Mouse (Mus musculus) neural tube, embryonic 11.5 days (tissue): ENCODE measurements around the gene Slc25a23. TPM values are rescaled to one million over a fixed set of nuclear protein-coding genes. Genes with fewer than 3 reads are reported as not detected.

Experiments used
- ATAC-seq: fragments of 200-750 bp; cut with Nextera tagmentation; 2 replicates; pipeline ENCODE4 v1.8.0; 2017; ENCODE audit warnings: moderate number of reproducible peaks, mild to moderate bottlenecking, moderate TSS enrichment, moderate library complexity; ENCODE audit not compliant: insufficient read depth, low FRiP score, low TSS enrichment
- DNase-seq: peaks from one replicate; pipeline ENCODE4 v3.0.0-alpha.2; 2015; ENCODE audit warnings: low spot score
- H3K27ac ChIP-seq: fragments of 300-500 bp; sonication (generic); 2 replicates; pipeline ENCODE4 v1.5.1; 2014; ENCODE audit warnings: low read depth, mild to moderate bottlenecking, low read length
- H3K27me3 ChIP-seq: fragments of 300-500 bp; sonication (generic); 2 replicates; pipeline ENCODE4 v1.6.1; 2014; ENCODE audit warnings: mild to moderate bottlenecking, low read length, mixed read lengths; ENCODE audit not compliant: control insufficient read depth, insufficient read depth
- H3K36me3 ChIP-seq: fragments of 300-500 bp; sonication (generic); 2 replicates; pipeline ENCODE4 v1.6.1; 2014; ENCODE audit warnings: mild to moderate bottlenecking, low read length, moderate library complexity, mixed read lengths; ENCODE audit not compliant: control insufficient read depth, insufficient read depth
- H3K4me1 ChIP-seq: fragments of 300-500 bp; sonication (generic); 2 replicates; pipeline ENCODE4 v1.6.1; 2014; ENCODE audit warnings: low read length, mixed read lengths; ENCODE audit not compliant: control insufficient read depth, insufficient read depth
- H3K4me2 ChIP-seq: fragments of 300-500 bp; sonication (generic); 2 replicates; pipeline ENCODE4 v1.6.1; 2014; ENCODE audit warnings: low read depth, mild to moderate bottlenecking, moderate library complexity
- H3K4me3 ChIP-seq: fragments of 300-500 bp; sonication (generic); 2 replicates; pipeline ENCODE4 v1.5.1; 2014; ENCODE audit warnings: low read depth, low read length
- H3K9ac ChIP-seq: fragments of 300-500 bp; sonication (generic); 2 replicates; pipeline ENCODE4 v1.6.1; 2014; ENCODE audit warnings: mild to moderate bottlenecking, low read length
- H3K9me3 ChIP-seq: fragments of 300-500 bp; sonication (generic); 2 replicates; pipeline ENCODE4 v1.6.1; 2016; ENCODE audit warnings: low read length; ENCODE audit not compliant: control insufficient read depth
- WGBS: fragments of 180-500 bp; shearing (Covaris S2); extraction: QIAGEN DNeasy Blood & Tissue Kit; methylation state at CpG from one replicate; pipeline ENCODE4 v1.1.7; 2014; 5-methylcytosine and 5-hydroxymethylcytosine counted together
- polyA plus RNA-seq: library from polyadenylated mRNA; unstranded; fragments of >200 nt; fragmentation: Nextera tagmentation; extraction: Ambion mirVana; gene quantifications from 2 replicates; pipeline ENCODE4 v1.2.1, GENCODE M21; 2014

Slc25a23 gene
- polyA plus RNA-seq, 1 experiment from 2014 or later: 16.8 TPM

DNA sequence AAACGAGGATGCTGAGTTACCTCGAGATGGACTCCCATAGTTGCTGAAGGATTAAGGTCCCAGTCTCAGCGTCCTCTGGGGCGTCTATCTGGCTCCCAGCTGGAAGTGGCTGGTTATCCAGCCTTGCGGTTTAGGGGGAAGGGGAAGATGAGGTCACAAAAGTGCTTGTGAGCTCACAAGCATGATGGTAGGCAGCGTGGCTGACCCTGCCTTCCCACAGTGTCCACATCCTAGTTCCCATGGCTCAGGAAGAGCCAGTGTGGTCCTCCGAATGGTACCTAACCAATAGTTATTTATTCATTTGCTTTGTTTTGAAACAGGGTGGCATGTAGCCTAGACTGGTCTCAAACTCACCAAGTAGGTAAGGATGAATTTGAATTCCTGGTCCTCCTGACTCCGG is 18.1 kb downstream of the Slc25a23 start, which contains the start of gene Slc25a41:
Slc25a41 (minus strand) TSS at position 101 of the 400 bp plus-strand sequence.
- Histone ChIP-seq H3K27me3 (peaks cover 3% of the 10 kb centered on the region; the same call in 1 of the 2 replicates), H3K36me3 (no peaks in the 10 kb centered on the region), H3K9ac (no peak within 1 kb of the TSS), H3K4me2 (no peak within 1 kb of the TSS), H3K27ac (no peak within 1 kb of the TSS), H3K4me1 (no peaks in the 10 kb centered on the region), H3K9me3 (no peaks in the 10 kb centered on the region), H3K4me3 (no peak within 1 kb of the TSS)
- DNase-seq (no peak), ATAC-seq (no peak)
- WGBS: 74% methylated on average over 8 of the region's 8 CpGs

- H3K4me1 ChIP-seq: no peaks in the 10 kb centered on the region
- DNase-seq: no peak
These were observed 20.7 kb downstream of the Slc25a23 start for GRCm38 (mm10) chr17:57038978-57039377.

DNA sequence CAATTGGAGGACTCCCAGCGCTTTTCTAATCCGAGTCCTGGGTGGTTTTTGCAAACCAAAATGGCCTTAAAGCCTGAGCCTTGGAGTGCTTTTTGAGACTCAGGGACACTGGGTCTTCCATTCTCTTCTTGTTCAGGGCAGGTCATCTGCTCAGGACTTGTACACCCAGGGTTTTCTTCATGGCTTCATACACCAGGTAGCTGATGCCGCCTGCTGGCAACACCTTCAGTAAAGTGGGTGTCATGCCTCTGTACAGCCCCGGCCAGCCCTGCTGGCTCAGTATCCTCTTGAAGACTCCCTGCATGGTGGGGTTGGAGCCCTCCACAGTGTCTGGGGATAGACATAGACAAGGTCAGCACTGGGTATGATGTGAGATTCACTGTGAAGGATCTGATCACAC is 26.8 kb downstream of the Slc25a23 start:
- H3K4me3 ChIP-seq: no peak overlapping the region
- H3K27ac ChIP-seq: no peak overlapping the region
- no peak overlapping the region for H3K4me2 ChIP-seq

More at GRCm38 (mm10) chr17:57038978-57039377, 20.7 kb downstream of the Slc25a23 start:
- Histone ChIP-seq H3K27me3 (peaks cover 3% of the 10 kb centered on the region; the same call in 1 of the 2 replicates), H3K4me2 (no peak overlapping the region), H3K9me3 (no peaks in the 10 kb centered on the region), H3K9ac (no peak overlapping the region), H3K36me3 (no peaks in the 10 kb centered on the region), H3K4me3 (no peak overlapping the region), H3K27ac (no peak overlapping the region)
- ATAC-seq: no peak
- 39% methylated on average over 8 of the region's 8 CpGs for WGBS

DNA sequence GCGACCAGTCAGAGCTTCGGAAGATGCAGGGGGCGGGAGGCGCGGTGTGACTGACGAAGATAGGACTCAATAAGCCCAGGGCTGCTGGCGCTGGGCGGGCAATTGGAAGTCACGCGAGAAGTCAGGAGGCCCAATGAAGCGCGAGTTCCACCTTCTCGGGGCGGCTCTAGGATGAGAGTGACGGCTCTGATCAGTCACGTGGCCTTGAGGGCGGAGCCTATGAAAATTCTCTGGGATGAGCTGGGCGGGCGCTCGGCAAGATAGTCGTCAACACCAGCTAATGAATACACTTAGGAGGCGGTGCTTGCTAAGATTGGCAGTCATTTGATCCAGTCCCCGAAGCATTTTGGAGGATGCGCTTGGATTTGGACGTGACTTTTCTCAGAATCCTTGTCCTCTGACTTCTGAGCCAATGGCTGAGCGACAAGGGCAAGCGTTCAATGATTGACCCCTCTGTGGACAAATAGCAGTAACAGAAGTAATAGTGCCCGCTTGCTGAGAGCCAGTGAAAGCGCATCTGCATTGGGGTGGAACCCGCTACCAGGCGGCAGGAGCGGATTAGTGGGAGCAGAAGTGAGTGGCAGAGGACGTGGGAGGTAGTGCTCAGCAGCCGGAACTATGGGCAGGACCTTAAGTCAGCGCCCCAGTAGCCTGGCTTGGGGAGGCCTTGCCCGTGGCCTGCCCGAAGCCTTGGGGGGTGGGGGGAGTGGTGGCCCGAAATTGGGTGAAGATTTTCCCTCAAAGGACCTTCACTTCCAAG is 27.8 kb downstream of the Slc25a23 start:
- H3K27ac ChIP-seq: peak overlapping the region; percentile 46; the same call in 1 of the 2 replicates
- H3K9me3 ChIP-seq: no peaks in the 10 kb centered on the region
- under 1% methylated on average over 38 of the region's 38 CpGs for WGBS
- no peaks in the 10 kb centered on the region for H3K27me3 ChIP-seq
- peak overlapping the region; percentile 49 for H3K4me2 ChIP-seq
- H3K9ac ChIP-seq: peak overlapping the region; percentile 63
- ATAC-seq: peak; percentile 99
- peaks cover 11% of the 10 kb centered on the region for H3K36me3 ChIP-seq
- peak; percentile 99 for DNase-seq
- H3K4me1 ChIP-seq: peaks cover 11% of the 10 kb centered on the region
- H3K4me3 ChIP-seq: peak overlapping the region; percentile 96

More for the DNA sequence above, 26.8 kb downstream of the Slc25a23 start:
- DNase-seq (no peak), ATAC-seq (no peak)
- peak overlapping the region; percentile 63 for H3K9ac ChIP-seq
- 91% methylated on average over 4 of the region's 4 CpGs for WGBS
- H3K9me3 ChIP-seq: no peaks in the 10 kb centered on the region
- H3K36me3 ChIP-seq: peaks cover 4% of the 10 kb centered on the region
- no peaks in the 10 kb centered on the region for H3K27me3 ChIP-seq
- peaks cover 11% of the 10 kb centered on the region for H3K4me1 ChIP-seq

DNA sequence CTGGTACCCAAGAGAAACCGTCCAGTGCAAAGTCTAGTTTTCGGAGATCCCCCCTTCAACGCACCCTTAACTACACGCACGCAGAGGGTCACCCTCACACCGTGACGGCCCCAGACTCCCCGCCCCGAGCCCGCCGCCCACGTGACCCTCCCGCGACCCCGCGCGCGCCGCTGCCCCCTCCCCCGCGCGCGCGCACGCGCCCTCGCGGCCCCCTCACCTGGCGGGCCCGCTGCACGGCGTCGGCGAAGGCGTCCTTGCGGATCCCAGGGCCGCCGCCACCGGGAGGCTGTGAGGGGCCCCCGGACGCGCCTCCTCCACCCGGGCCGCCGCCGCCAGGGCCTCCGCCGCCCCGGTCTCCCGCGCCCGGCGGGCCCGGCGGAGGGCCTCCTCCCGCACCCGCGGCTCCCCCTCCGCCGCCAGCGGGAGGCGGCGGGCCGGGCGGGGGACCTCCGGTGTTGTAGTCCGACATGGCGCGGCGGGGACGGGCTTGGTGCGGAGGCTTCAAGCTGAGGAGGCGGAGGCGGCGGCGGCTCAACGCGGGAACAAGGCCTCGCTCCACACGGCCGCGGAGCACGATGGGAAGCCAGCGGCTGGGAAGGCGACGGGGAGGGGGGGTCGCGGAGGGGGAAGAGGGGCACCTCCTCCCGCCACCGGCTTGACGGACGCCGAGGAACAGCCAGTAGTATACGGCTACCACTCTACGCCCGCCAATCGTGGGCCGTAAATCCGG is 28.6 kb downstream of the Slc25a23 start, which contains the start of gene Khsrp:
Khsrp (minus strand) TSS at position 592 of the 730 bp plus-strand sequence.
- Histone ChIP-seq H3K9ac (peak within 1 kb of the TSS; percentile 99), H3K36me3 (peaks cover 14% of the 10 kb centered on the region), H3K4me3 (peak within 1 kb of the TSS; percentile 96), H3K9me3 (no peaks in the 10 kb centered on the region), H3K4me1 (peaks cover 11% of the 10 kb centered on the region), H3K4me2 (peak within 1 kb of the TSS; percentile 86), H3K27me3 (no peaks in the 10 kb centered on the region), H3K27ac (peak within 1 kb of the TSS; percentile 91)
- ATAC-seq (peak; percentile 2; the same call in 1 of the 2 replicates), DNase-seq (peak; percentile 55)
- WGBS: under 1% methylated on average over 65 of the region's 99 CpGs

- no peaks in the 10 kb centered on the region for H3K27me3 ChIP-seq
- peak overlapping the region; percentile 96 for H3K4me3 ChIP-seq
- H3K4me1 ChIP-seq: peaks cover 11% of the 10 kb centered on the region
- H3K36me3 ChIP-seq: peaks cover 26% of the 10 kb centered on the region
- no peak for DNase-seq
- WGBS: 34% methylated on average over 8 of the region's 8 CpGs
- no peak overlapping the region for H3K27ac ChIP-seq
- no peaks in the 10 kb centered on the region for H3K9me3 ChIP-seq
- H3K4me2 ChIP-seq: peak overlapping the region; percentile 86
- peak overlapping the region; percentile 99 for H3K9ac ChIP-seq
- ATAC-seq: no peak
These were observed 30.0 kb downstream of the Slc25a23 start for GRCm38 (mm10) chr17:57029691-57030090.

- H3K27ac ChIP-seq: no peak overlapping the region
- ATAC-seq (no peak), DNase-seq (no peak)
- H3K27me3 ChIP-seq: no peaks in the 10 kb centered on the region
- H3K9ac ChIP-seq: no peak overlapping the region
- H3K9me3 ChIP-seq: no peaks in the 10 kb centered on the region
- H3K4me3 ChIP-seq: no peak overlapping the region
- H3K4me2 ChIP-seq: no peak overlapping the region
- H3K4me1 ChIP-seq: peaks cover 11% of the 10 kb centered on the region
- 97% methylated on average over 4 of the region's 4 CpGs for WGBS
- H3K36me3 ChIP-seq: peaks cover 44% of the 10 kb centered on the region
These were observed 32.2 kb downstream of the Slc25a23 start for GRCm38 (mm10) chr17:57027471-57027870.

DNA sequence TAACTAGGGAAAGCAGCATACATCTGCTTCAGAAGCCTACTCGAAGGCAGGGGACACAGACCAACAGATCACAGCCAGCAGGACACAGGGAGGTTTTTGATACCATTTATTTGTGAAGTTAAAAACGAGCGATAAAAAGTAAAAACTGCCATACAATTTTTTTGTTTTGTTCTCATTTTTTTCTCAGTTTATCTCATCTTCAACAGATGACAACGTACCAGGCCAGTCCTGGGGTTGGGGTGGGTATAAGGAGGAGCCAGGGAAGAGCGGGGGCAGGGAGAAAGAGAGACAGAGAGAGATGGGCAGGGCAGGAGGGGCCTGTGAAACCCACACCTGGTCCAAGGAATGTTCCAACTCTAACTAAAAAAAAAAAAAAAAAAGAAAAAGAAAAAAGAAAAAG is 38.7 kb downstream of the Slc25a23 start:
- WGBS: 90% methylated on average over 5 of the region's 5 CpGs
- ATAC-seq: no peak

More for the DNA sequence above, 38.7 kb downstream of the Slc25a23 start:
- no peaks in the 10 kb centered on the region for H3K4me1 ChIP-seq
- peaks cover 38% of the 10 kb centered on the region for H3K36me3 ChIP-seq
- H3K4me2 ChIP-seq: no peak overlapping the region
- no peak overlapping the region for H3K4me3 ChIP-seq
- no peak overlapping the region for H3K27ac ChIP-seq
- no peaks in the 10 kb centered on the region for H3K27me3 ChIP-seq
- no peak for DNase-seq
- H3K9me3 ChIP-seq: no peaks in the 10 kb centered on the region
- H3K9ac ChIP-seq: no peak overlapping the region
